8 mouse cellular contexts compared by ENCODE assay signal in genomic region chr17:6492501-6492900, GRCm38 (mm10).
DNase-seq lines count a peak whose midpoint lies in the region; ATAC-seq lines count a peak whose summit lies in the region.
"Not testable (repeated sequence)": the region's sequence is repeated elsewhere in the genome, so short reads cannot be mapped to it uniquely, and the experiment has no call there.

No protein-coding gene starts in this region.

- DNase-seq in adrenal gland, adult (ENCODE audit: inconsistent age in 2 of 2, low spot score in 1 of 2) = peak; percentile 24 to 34
- peak; percentile 31 for DNase-seq in embryo, embryonic 10 days (ENCODE audit: low spot score)
- DNase-seq in frontal cortex, postnatal 10 days (ENCODE audit: low spot score in 2 of 2) = peak; percentile 33 to 39
- peak; percentile 60 for DNase-seq in hindbrain, embryonic 14.5 days (ENCODE audit: low spot score)
- peak; percentile 63 to 72 for DNase-seq in left cerebral cortex, adult 18-20 months (ENCODE audit: low spot score in 2 of 2)
- peak; percentile 18 to 56 for DNase-seq in lung, postnatal 4 days
- DNase-seq in retina, embryonic 14.5 days (ENCODE audit: low spot score) = peak; percentile 9
- DNase-seq in thymus, postnatal 25 days = peak; percentile 46

- not testable (repeated sequence) for H3K9me3 ChIP-seq in hindbrain, embryonic 14.5 days (ENCODE audit: control insufficient read depth, low read length)

- H3K27ac ChIP-seq in hindbrain, embryonic 14.5 days = not testable (repeated sequence)

- not testable (repeated sequence) for H3K9ac ChIP-seq in hindbrain, embryonic 14.5 days

- not testable (repeated sequence) for H3K36me3 ChIP-seq in hindbrain, embryonic 14.5 days (replicated peaks; ENCODE audit: control insufficient read depth, insufficient read depth)

- peak; percentile 62 for ATAC-seq in hindbrain, embryonic 14.5 days (ENCODE audit: low FRiP score)

- H3K4me1 ChIP-seq in hindbrain, embryonic 14.5 days (replicated peaks; ENCODE audit: control insufficient read depth, insufficient read depth, low read length) = not testable (repeated sequence)

- H3K27me3 ChIP-seq in hindbrain, embryonic 14.5 days (ENCODE audit: control insufficient read depth, insufficient read depth, low read length) = not testable (repeated sequence)

- WGBS in hindbrain, embryonic 14.5 days = 24% methylated on average over 19 of the region's 19 CpGs

- H3K4me3 ChIP-seq in hindbrain, embryonic 14.5 days (replicated peaks; ENCODE audit: low read length) = peak overlapping the region; percentile 32

- H3K4me2 ChIP-seq in hindbrain, embryonic 14.5 days (replicated peaks) = peak overlapping the region; percentile 47

Comparison
In these comparisons a context has a peak if more than half of its experiments do, and no peak if none do; other contexts are left out.
1. DNase-seq: peak in every context shown above with its lines; median percentile 68 in left cerebral cortex, adult 18-20 months; 60 in hindbrain, embryonic 14.5 days; 46 in thymus, postnatal 25 days; 37 in lung, postnatal 4 days; 36 in frontal cortex, postnatal 10 days; 31 in embryo, embryonic 10 days; 29 in adrenal gland, adult; 9 in retina, embryonic 14.5 days.